Mouse (Mus musculus): ENCODE data around the gene Spats1.
"Not testable (repeated sequence)": the region's sequence is repeated elsewhere in the genome, so short reads cannot be mapped to it uniquely, and the experiment has no call there.

Gene Spats1

DNA sequence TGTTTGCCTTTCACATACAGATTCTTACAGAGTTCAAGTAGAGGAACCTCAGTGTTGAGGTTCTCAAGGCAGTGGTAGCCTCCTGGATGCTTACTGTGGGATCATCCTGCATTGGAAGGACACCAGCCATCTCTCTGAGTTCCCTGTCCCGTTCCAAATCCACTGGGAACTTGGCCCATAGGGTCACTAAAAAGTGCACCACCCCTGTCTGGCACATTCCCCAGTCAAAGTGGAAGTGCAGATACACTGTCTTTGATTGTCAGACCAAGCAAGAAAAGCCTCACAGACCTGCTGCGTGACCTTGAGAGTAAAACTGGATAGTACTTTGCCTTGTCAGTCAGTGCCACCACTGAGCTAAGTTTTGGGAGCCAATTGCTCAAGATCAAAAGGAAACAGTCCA is 28.2 kb downstream of the Spats1 start:
- DNase-seq (ENCODE audit: low read depth, low spot score): no peak

DNA sequence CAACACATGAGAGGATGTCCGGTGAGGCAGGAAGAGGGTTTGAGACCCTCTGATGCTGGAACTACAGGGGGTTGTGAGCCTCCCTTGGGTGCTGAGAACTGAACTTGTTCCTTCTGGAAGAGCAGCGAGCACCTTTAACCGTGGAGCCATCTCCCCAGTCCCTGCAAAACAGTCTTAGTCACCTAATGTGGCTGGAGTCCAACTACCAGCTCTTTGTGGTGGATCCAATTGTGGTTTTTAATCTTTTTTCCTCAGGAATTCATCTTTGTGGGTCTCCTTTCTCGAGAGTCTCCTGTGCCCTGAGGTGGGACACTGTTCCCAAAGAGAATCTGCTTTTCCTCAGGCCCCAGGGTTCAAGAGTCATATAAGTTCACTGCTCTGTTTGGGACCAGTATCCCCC is 29.3 kb downstream of the Spats1 start:
- no peak for DNase-seq (ENCODE audit: low read depth, low spot score)

- DNase-seq (ENCODE audit: low read depth, low spot score): no peak
Observed at GRCm38 (mm10) chr17:45434262-45434590, 41.0 kb downstream of the Spats1 start.

- peak; percentile 96 for DNase-seq (ENCODE audit: low read depth, low spot score)
Observed at GRCm38 (mm10) chr17:45433419-45434261, 41.6 kb downstream of the Spats1 start, which contains the start of gene Cdc5l. Gene Cdc5l (minus strand): TSS chr17:45433737.

GRCm38 (mm10) chr17:45432706-45433398 is 42.4 kb downstream of the Spats1 start:
- DNase-seq (ENCODE audit: low read depth, low spot score): peak; percentile 29

- no peak for DNase-seq (ENCODE audit: low read depth, low spot score)
Observed at GRCm38 (mm10) chr17:45432007-45432406, 43.2 kb downstream of the Spats1 start.

DNA sequence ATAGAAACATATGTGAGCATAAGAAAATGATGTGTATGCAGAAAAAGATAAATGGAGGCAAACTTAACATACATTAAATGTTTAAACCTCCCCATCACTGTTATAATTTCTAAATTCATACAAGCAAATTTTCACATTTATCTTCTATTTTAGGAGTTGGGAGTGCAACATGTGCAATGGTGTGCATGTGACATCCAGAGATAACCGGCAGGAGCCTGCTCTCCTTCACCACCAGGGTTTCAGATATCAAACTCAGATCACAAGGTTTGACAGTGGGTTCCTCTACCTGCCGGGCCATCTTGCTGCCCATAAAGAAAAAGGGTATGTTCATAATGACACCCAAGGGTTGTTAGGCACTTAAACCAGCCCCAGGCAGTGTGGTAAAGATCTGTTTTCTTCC is 57.8 kb downstream of the Spats1 start:
- no peak for DNase-seq (ENCODE audit: low read depth, low spot score)

DNA sequence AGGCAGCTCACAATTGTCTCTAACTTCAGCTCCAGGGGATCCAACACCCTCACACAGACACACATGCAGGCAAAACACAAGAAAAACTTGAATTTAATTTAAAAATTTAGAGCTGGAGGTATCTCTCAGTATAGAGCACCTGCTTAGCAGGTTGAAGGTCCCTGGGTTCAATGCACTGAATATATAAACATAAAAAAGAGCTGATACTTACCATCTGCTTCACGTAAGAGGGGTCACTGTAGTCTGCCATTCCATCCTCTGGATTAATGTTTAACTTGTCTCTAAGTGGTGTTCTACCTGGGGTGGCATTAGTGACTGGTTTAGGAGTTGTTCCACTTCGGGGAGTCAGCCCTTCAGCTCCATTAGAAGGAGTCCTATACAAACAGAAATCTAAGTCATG is 63.6 kb downstream of the Spats1 start:
- not testable (repeated sequence) for DNase-seq (ENCODE audit: low read depth, low spot score)

- no peak for DNase-seq (ENCODE audit: low read depth, low spot score)
Observed at GRCm38 (mm10) chr17:45408719-45409118, 66.5 kb downstream of the Spats1 start.

GRCm38 (mm10) chr17:45406281-45406680 is 68.9 kb downstream of the Spats1 start:
- DNase-seq (ENCODE audit: low read depth, low spot score): no peak

DNA sequence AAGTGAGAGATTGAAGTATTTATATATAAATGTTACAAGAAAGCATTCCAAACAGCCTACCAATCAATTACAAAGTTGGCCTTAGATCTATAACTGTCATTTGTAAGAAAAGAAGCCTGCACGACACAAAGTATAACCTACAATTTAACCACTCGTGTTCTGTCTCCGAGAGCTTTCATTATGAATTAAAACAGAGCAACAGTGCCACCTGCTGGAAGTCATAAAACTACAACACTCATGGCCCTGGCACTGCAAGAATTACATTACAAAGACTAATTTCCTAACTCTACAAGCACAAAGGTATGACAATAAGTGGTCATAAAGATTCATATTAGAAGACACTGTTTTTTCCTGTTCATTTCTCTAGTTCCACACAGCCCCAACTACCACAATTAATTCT is 72.0 kb downstream of the Spats1 start:
- peak; percentile 26 for DNase-seq (ENCODE audit: low read depth, low spot score)

DNA sequence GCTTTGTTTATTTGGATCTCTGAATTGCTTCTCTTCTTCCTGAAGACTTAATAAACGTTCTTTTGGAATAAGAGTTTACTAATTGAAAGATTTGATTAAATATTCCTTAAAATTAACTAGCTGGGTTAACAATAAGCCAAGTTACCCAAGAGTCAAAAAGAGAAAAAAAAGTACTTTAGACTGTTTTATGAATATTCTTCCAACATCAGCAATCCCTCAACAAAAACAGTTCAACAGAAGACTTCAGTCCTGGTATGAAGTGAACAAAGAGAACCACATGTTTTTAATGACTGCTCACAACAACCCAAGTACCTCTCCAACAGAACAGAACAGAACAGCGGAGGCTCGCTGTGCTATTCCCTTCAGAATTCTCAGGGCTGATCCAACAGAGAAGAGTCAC is 72.6 kb downstream of the Spats1 start:
- no peak for DNase-seq (ENCODE audit: low read depth, low spot score)

DNA sequence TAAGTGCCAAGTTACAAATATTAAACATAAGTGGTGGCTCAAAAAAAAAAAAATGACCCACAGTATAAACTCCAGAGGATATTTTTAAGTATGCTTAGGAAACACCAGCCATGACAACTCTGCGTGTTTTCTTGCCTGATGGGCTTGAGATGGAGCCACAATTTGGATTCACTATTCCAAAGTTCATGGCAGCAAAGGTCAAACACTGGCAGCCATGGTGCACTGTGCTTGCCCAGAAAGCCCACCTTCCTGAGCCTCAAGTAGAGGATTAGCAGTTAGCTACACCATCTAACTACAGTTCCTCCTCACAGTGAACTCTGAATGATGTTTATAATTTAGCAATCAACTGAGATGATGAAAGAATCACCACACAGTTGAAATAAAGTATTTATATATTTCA is 73.1 kb downstream of the Spats1 start:
- DNase-seq (ENCODE audit: low read depth, low spot score): no peak

DNA sequence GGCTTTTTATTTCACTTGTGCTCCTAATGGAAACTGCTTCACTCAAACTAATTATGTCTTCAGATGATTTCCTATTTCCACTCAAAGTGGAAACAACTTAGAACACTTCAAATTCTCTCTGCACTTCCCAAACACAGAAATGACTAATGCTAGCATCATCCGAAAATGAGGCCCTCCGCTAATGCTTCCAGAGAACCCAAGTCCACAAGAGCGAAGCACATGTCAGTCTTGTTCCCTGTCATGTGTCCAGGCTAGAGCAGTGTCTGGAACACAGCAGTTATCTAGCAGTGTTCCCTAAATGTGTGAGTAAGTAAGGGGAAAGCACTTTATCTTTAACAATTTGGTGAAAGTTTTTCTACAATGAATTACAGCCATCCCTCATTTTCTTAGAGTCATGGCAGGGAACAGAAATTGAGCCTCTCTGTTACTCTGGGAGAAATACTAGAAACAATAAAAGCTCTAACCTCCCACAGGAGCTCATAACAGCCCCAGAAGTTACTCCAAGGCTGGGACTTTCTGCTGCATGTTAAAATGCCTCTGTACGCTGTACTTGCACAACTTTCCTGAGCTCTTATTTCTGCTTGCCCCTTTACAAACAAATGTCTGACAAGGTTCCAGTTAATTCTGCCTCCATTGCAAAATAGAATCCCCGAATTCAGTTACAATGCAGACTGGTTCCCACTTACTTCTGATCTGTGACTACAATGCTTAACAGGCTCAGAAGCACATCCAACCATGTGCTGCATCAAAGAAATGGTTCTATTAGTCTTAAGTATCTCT is 73.9 kb downstream of the Spats1 start:
- DNase-seq (ENCODE audit: low read depth, low spot score): no peak

- no peak for DNase-seq (ENCODE audit: low read depth, low spot score)
Observed at GRCm38 (mm10) chr17:45398021-45398420, 77.2 kb downstream of the Spats1 start.

DNA sequence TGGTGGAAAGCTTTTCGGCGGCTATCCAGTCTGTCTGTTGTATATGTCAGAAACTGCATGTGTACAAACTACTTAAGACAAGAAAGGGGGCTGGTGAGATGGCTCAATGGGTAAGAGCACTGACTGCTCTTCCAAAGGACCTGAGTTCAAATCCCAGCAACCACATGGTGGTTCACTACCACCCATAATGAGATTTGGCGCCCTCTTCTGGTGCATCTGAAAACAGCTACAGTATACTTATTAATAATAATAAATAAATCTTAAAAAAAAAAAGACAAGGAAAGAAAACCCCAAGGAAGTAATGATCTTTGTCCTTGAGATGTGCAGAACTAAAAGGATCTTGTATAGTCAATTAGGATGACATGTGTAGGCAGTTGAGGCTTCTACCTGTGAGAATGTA is 77.7 kb downstream of the Spats1 start:
- DNase-seq (ENCODE audit: low read depth, low spot score): no peak

GRCm38 (mm10) chr17:45394612-45395011 is 80.6 kb downstream of the Spats1 start:
- no peak for DNase-seq (ENCODE audit: low read depth, low spot score)

- DNase-seq (ENCODE audit: low read depth, low spot score): no peak
Observed at GRCm38 (mm10) chr17:45393765-45394164, 81.5 kb downstream of the Spats1 start.
